Mouse (Mus musculus) ES-CJ7 (cell line): ENCODE data around the gene 4930438A08Rik.
"Not testable (repeated sequence)": the region's sequence is repeated elsewhere in the genome, so short reads cannot be mapped to it uniquely, and the experiment has no call there.

Experiments
- DNase-seq: peaks from one replicate; pipeline ENCODE4 v3.0.0; 2011; ENCODE audit warnings: low read depth, low spot score

Gene 4930438A08Rik

GRCm38 (mm10) chr11:58281970-58282496, 7.4 kb downstream of the 4930438A08Rik start:
- no peak for DNase-seq

GRCm38 (mm10) chr11:58282518-58282917, 7.9 kb downstream of the 4930438A08Rik start:
- DNase-seq: no peak

DNA sequence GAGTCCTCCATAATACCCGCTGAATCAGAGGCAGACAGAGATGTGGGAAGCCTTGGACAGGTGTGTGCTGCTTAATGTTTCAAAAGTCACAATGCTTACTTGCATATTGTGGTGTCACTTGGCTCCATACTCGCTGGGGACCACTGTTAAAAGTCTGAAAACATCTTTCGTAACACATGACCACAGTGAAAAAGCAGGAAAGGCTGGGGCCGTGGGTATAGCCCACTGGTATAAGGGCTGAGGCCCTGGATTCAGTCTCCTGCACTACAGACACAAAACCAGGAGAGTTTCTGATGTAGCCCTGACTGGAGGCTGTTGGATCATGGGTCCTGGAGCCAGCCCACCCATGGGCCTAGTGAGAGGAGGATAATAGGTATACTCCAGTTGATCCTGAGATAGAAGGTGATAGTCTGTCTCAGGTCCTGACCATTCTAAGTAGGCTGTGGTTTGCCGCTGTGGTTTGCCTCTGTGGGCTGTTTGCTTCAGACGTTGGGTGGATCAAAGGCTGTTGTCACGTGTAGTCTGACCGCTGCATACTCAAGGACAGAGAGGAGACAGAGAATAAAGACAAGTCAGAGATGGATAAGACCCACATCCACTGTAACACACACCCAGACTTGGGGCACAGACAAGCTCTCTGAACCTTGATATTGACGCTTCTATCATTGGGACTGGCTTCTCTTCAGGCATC, 15.5 kb downstream of the 4930438A08Rik start:
- peak; percentile 28 for DNase-seq

DNA sequence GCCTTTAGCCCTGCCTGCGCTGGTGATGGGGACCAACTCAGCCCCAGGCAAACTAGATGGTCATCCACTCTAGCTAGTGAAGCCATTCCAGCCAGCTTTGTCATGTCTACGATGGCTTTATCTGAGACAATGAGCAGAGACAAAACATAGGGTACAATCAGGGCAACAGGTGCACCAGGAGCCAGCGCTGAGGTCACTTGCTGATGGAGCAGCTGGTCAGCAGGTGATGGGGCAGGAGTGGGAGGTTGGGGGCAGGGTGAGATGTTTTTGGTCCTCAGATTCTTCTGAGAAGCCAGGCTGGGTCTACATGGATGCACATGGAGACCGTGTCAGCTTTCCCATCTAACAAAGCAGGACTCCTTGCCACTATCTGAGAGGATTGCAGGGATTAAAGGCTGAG, 16.2 kb downstream of the 4930438A08Rik start:
- no peak for DNase-seq

- DNase-seq: no peak
These were observed 18.2 kb downstream of the 4930438A08Rik start for GRCm38 (mm10) chr11:58292791-58293190.

GRCm38 (mm10) chr11:58297396-58297795, 22.8 kb downstream of the 4930438A08Rik start:
- no peak for DNase-seq

DNA sequence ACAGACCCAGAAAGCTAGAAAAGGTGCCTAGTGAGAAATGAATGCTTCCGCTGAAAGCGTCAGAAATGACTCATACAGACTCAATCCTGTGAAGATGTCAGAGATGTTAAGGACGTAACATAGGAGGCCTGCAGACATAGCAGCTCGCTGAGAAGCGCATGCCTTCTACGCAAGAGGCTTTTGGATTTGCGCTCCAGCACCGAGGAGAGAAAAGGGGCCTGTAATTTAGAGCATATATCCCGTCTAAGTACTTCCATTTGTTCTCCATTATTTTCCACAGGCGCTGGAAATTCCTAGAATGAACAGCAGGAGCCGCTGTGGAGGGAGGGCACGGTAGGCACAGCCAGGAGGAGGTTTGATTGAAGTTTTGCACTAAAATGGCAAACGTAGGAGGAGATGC, 26.5 kb downstream of the 4930438A08Rik start:
- peak; percentile 79 for DNase-seq

DNA sequence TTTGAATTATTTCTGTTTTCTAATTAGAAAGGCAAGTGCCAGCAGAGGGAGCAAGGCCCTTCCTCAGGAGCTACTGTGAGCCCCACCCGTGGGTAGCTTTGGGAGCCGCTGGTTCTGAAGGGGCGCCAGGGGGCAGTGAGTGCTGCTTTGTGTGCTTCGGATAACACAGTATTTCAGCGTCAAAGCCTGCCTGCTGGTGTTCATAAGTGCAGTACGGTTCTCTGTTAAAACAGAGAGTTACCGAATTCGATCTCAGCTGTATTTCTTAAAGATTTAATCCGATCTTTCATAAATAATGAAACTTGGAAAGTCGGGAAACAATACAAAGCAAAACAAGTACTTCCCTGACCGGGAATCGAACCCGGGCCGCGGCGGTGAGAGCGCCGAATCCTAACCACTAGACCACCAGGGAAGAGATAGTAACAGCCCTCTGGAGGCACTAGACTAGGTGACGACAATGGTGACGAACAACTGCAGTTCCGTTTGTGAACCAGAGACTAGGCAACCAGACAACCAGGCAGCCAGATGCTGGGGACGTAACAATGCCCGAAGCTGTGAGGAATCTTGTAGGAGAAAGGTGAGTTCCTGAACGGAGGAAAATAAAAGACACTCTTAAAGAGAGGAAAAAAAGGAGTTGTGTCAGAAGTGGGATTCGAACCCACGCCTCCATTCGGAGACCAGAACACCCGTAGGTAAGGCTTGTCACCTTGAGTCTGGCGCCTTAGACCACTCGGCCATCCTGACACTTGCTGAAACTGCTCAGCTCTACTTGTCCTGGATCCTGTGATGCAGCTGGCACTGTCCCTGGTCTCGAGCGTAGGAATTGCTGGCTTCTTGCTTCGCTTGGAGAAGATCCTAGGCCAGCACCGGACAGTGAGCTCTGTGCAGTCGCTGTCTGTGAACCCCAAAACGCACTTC, 27.5 kb downstream of the 4930438A08Rik start:
- peak; percentile 96 for DNase-seq

GRCm38 (mm10) chr11:58302774-58303445, 28.3 kb downstream of the 4930438A08Rik start:
- no peak for DNase-seq

DNA sequence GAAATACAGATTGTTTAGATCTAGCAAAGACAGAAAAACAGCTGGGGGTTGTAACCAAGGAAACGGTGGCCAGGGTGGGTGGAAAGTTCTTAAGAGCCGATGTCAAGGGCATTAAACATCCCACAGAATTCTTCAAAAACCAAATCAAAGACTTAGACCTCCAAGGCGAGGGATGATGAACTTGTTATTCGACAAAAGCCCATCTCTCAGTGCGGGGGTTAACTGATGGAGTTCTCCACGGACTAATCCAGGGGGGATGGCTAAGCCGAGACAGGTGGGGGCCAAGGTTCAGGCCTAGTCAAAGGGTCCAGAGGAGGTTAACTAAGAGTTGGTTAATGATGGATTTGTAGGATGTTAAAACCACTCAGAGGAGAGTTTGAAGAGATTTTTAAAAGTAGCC, 29.0 kb downstream of the 4930438A08Rik start:
- DNase-seq: no peak

DNA sequence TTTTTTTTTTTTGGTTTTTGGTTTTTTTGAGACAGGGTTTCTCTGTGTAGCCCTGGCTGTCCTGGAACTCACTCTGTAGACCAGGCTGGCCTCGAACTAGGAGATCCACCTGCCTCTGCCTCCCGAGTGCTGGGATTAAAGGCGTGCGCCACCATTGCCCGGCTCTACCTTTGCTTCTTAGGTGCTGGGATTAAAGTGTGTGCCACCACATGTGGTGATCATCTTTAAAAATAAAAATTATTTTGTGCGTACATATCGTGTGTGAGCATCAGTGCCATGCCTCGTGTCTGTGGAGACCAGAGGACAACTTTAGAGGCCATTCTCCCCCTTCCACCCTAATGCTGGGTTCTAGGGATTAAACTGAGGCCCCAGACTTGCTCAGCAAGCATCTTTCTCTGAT, 30.7 kb downstream of the 4930438A08Rik start:
- not testable (repeated sequence) for DNase-seq

DNA sequence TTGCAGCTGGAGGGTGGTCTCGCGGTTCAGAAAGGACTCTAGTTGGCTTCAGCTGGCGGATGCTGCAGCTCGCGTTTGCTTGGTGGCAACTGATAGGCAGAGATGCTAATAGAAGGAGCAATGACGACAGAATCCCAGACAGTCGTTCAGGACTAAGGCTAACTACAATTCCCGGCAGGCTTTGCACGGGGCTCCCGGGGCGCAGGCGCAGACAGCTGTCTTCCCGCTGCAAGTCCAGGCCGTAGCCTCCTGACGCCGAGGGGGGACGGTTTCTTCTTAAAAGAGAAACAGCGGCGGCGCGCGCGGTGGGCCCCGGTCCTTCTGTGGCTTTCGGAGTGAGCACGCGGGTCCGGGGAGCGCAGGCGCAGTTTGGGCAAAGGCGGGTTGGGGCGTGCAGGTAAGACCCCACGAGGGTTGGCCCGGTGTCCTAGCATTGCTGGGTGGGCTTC, 32.3 kb downstream of the 4930438A08Rik start, which contains the start of gene Zfp692:
Zfp692 (plus strand) TSS at position 210 of the 449 bp plus-strand sequence.
- DNase-seq: peak; percentile 98

GRCm38 (mm10) chr11:58307411-58308080, 32.9 kb downstream of the 4930438A08Rik start:
- peak; percentile 87 for DNase-seq

DNA sequence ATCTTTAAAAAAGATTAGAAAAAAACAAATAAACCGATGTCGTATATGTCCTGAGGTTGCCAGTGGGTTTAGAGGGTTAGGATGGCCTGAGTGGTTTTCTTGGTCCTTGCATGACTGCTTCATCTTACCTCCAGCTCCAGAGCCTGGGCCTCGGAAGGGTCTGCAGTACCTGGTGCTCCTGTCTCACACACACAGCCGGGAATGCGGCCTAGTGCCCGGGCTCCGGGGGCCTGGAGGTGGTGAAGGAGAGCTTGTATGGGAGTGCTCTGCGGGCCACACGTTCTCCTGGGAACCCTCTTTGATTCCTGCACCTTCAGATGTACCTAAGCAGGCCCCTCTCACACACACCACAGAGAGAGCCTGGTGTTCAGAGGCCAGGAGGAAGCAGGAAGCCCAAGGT, 34.1 kb downstream of the 4930438A08Rik start:
- DNase-seq: no peak

DNA sequence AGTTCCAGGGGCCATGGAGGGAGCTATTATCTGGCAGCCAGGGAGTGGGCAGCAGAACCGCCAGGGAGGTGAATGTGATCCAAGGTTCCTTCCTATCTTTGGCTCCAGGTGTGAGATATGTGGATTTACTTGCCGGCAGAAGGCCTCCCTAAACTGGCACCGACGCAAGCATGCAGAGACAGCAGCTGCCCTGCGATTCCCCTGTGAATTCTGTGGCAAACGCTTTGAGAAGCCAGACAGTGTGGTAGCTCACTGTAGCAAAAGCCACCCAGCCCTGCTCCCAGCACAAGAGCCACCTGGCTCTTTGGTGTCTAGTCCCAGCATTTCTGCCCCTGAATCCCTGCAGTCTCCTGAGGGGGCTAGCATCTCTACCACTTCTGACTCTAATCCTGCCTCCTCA, 39.5 kb downstream of the 4930438A08Rik start:
- no peak for DNase-seq

GRCm38 (mm10) chr11:58315536-58316168, 41.1 kb downstream of the 4930438A08Rik start:
- DNase-seq: no peak

DNA sequence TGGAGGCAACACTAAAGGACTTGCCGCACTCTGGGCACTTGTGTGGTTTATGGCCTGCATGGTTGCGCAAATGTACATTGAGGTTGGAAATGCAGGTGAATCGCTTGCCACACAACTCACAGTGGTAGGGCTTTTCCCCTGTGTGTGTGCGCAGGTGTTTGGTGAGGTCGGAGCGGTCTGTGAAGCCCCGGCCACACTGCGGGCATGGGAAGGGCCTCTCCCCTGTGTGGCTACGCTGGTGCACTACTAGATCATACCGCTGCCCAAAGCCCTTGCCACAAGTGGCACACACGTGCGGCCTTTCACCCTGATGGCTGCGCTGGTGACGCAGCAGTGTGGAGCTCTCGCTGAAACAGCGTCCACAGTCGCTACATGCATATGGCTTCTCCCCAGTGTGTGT, 41.7 kb downstream of the 4930438A08Rik start:
- DNase-seq: peak; percentile 48

GRCm38 (mm10) chr11:58316768-58317390, 42.3 kb downstream of the 4930438A08Rik start:
- no peak for DNase-seq

DNA sequence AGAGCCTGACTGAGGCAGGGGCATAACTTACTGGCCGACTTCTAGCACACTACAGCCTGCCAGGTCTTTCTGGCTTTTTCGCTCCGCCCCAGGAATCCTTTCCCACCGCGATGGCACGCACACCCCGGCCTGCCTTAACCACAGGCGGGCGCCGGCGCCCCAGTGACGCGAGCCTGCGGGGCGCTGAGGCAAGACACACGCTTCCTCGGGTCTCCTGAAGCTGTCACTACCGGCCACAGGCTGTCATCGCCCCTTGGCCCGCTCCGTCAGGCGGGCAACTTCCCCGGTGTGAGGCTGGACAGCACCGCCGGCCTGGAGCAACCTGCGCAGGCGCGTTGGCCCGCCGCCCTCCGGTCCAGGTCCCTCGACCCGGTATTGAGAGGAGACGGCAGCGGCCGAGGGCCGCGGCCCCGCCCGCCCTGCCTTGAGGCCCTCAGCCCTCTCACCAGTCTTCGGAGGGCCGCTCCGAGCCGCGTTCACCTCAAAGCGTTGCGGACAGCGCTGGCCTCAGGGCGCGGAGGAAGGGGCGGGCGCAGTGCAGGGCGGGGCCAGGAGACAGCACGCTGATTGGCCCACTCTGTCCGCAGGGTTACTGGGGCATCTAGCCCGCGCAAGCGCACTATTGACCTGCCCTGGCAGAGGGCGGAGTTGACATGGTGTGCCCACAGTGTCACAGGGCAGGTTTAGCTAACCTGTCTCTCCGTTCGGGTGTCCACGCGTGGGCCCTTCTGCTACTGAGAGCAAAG, 48.4 kb downstream of the 4930438A08Rik start:
- peak; percentile 92 for DNase-seq
